Mouse (Mus musculus) activated CD4-positive, CD25-positive, alpha-beta regulatory T cell (primary cell): ENCODE measurements around the gene Fndc3a. TPM values are rescaled to one million over a fixed set of nuclear protein-coding genes. Genes with fewer than 3 reads are reported as not detected.

Experiments used
- polyA plus RNA-seq, 2 experiments: library from polyadenylated mRNA; unstranded; fragments of 100-300 nt; shearing (Covaris generic); gene quantifications; one replicate each; pipeline ENCODE4 v1.2.1; 2017

Fndc3a gene
- 10 to 100 TPM; 22.8 to 27.8 TPM for polyA plus RNA-seq

GRCm38 (mm10) chr14:72709710-72710340 is at the start of gene Fndc3a:
Gene Fndc3a, minus strand, starts transcription at chr14:72710003.

GRCm38 (mm10) chr14:72491738-72492137 is 218.1 kb downstream of the Fndc3a start, which contains the start of gene Gm9195:
Gene Gm9195, minus strand, starts transcription at chr14:72491838.

Other genes with a start within 250 kb of the Fndc3a start
- not detected for gene Gm9195, start 218.2 kb downstream of the Fndc3a start, polyA plus RNA-seq